Mouse (Mus musculus) MEL (cell line): ENCODE data around the gene Cmtm7. TPM values are rescaled to one million over a fixed set of nuclear protein-coding genes. Genes with fewer than 3 reads are reported as not detected.

Experiments used
- DNase-seq: peaks from one replicate; pipeline ENCODE4 v3.0.0; 2011; ENCODE audit warnings: low read depth, low spot score
- H3K27ac ChIP-seq: 2 replicates; pipeline ENCODE4 v1.5.1; 2012; ENCODE audit warnings: low read depth, mild to moderate bottlenecking, control low read depth, low read length, moderate library complexity; ENCODE audit not compliant: control insufficient read depth
- H3K27me3 ChIP-seq, 2 experiments: fragments of 150-350 bp in 1 of 2; sonication (generic) in 1 of 2; 2 replicates each; pipeline ENCODE4 v1.6.1; 2012; ENCODE audit warnings: low read length in 2 of 2, mild to moderate bottlenecking in 2 of 2, improper control_type of control experiment in 1 of 2, moderate library complexity in 1 of 2; ENCODE audit not compliant: insufficient read depth in 2 of 2, control insufficient read depth in 1 of 2
- H3K36me3 ChIP-seq, 2 experiments: 2 replicates each; pipeline ENCODE4 v1.6.1; 2012 to 2014; ENCODE audit warnings: low read length in 2 of 2, improper control_type of control experiment in 1 of 2, inconsistent platforms in 1 of 2, mild to moderate bottlenecking in 1 of 2; ENCODE audit not compliant: insufficient read depth in 2 of 2, control insufficient read depth in 1 of 2
- H3K4me1 ChIP-seq, 2 experiments: fragments of 150-350 bp in 1 of 2; sonication (generic) in 1 of 2; 2 replicates each; pipeline ENCODE4 v1.6.1; 2012; ENCODE audit warnings: low read length in 2 of 2, improper control_type of control experiment in 1 of 2, mild to moderate bottlenecking in 1 of 2; ENCODE audit not compliant: insufficient read depth in 2 of 2, control insufficient read depth in 1 of 2
- H3K4me3 ChIP-seq, 2 experiments: fragments of 150-350 bp in 1 of 2; sonication (generic) in 1 of 2; 2 replicates each; pipeline ENCODE4 v1.5.1; 2012; ENCODE audit warnings: low read depth in 2 of 2, low read length in 2 of 2, mild to moderate bottlenecking in 2 of 2, moderate library complexity in 2 of 2, control low read depth in 1 of 2, improper control_type of control experiment in 1 of 2; ENCODE audit not compliant: control insufficient read depth in 1 of 2, insufficient read depth in 1 of 2
- H3K79me2 ChIP-seq: 2 replicates; pipeline ENCODE4 v1.6.1; 2012; ENCODE audit warnings: mild to moderate bottlenecking, low read length, moderate library complexity; ENCODE audit not compliant: control insufficient read depth, poor library complexity, insufficient read depth
- H3K9ac ChIP-seq: 2 replicates; pipeline ENCODE4 v1.6.1; 2012; ENCODE audit warnings: low read depth, mild to moderate bottlenecking, control low read depth, low read length, moderate library complexity; ENCODE audit not compliant: control insufficient read depth, poor library complexity, severe bottlenecking
- H3K9me3 ChIP-seq: fragments of 150-350 bp; sonication (generic); replicated peaks from 2 replicates; pipeline ENCODE4 v1.6.1; 2012; ENCODE audit warnings: mild to moderate bottlenecking, low read length, improper control_type of control experiment, moderate library complexity; ENCODE audit not compliant: insufficient read depth
- CHD1 ChIP-seq: IDR thresholded peaks from 2 replicates; pipeline ENCODE4 v1.6.1; 2012; ENCODE audit warnings: low read depth, mild to moderate bottlenecking, inconsistent platforms, low read length, improper control_type of control experiment
- CTCF ChIP-seq, 3 experiments: IDR thresholded peaks in 2 of 3; conservative IDR thresholded peaks in 1 of 3; 2 replicates each; pipeline ENCODE4 v1.5.1; 2011 to 2012; ENCODE audit warnings: low read length in 3 of 3, low read depth in 2 of 3, mild to moderate bottlenecking in 2 of 3, improper control_type of control experiment in 1 of 3, inconsistent platforms in 1 of 3, mixed read lengths in 1 of 3, moderate library complexity in 1 of 3; ENCODE audit not compliant: control insufficient read depth in 1 of 3, insufficient read depth in 1 of 3, poor library complexity in 1 of 3, severe bottlenecking in 1 of 3
- ELF1 ChIP-seq: IDR thresholded peaks from 2 replicates; pipeline ENCODE4 v1.6.1; 2014; ENCODE audit warnings: low read depth, mild to moderate bottlenecking, inconsistent platforms, low read length, improper control_type of control experiment, moderate library complexity
- ETS1 ChIP-seq: IDR thresholded peaks from 2 replicates; pipeline ENCODE4 v1.6.1; 2012; ENCODE audit warnings: low read depth, mild to moderate bottlenecking, inconsistent platforms, low read length, improper control_type of control experiment, moderate library complexity
- HCFC1 ChIP-seq: IDR thresholded peaks from 2 replicates; pipeline ENCODE4 v1.6.1; 2012; ENCODE audit warnings: low read depth, mild to moderate bottlenecking, inconsistent platforms, low read length, improper control_type of control experiment, moderate library complexity
- MXI1 ChIP-seq: IDR thresholded peaks from 2 replicates; pipeline ENCODE4 v1.6.1; 2011; ENCODE audit warnings: mild to moderate bottlenecking, low read depth, low read length, improper control_type of control experiment
- MYB ChIP-seq: IDR thresholded peaks from 2 replicates; pipeline ENCODE4 v1.6.1; 2011; ENCODE audit warnings: mild to moderate bottlenecking, low read depth, low read length, improper control_type of control experiment
- MYC ChIP-seq: IDR thresholded peaks from 2 replicates; pipeline ENCODE4 v1.6.1; 2011; ENCODE audit warnings: low read depth, mild to moderate bottlenecking, low read length, improper control_type of control experiment, moderate library complexity
- NRF1 ChIP-seq: IDR thresholded peaks from 2 replicates; pipeline ENCODE4 v1.6.1; 2014; ENCODE audit warnings: low read depth, mild to moderate bottlenecking, inconsistent platforms, low read length, improper control_type of control experiment, moderate library complexity; ENCODE audit not compliant: poor library complexity, insufficient read depth, severe bottlenecking
- POLR2A ChIP-seq, 2 experiments: IDR thresholded peaks; 2 replicates each; pipeline ENCODE4 v1.6.1; 2011 to 2012; ENCODE audit warnings: low read length in 2 of 2, mild to moderate bottlenecking in 2 of 2, control low read depth in 1 of 2, improper control_type of control experiment in 1 of 2, low read depth in 1 of 2, moderate library complexity in 1 of 2; ENCODE audit not compliant: control insufficient read depth in 1 of 2, insufficient read depth in 1 of 2, poor library complexity in 1 of 2
- POLR2AphosphoS2 ChIP-seq: IDR thresholded peaks from 2 replicates; pipeline ENCODE4 v1.6.1; 2011; ENCODE audit warnings: low read length, improper control_type of control experiment
- POLR2AphosphoS5 ChIP-seq: IDR thresholded peaks from 2 replicates; pipeline ENCODE4 v1.6.1; 2012; ENCODE audit warnings: low read depth, borderline replicate concordance, mild to moderate bottlenecking, inconsistent platforms, low read length, moderate library complexity, mixed read lengths
- RAD21 ChIP-seq: IDR thresholded peaks from 2 replicates; pipeline ENCODE4 v1.6.1; 2011; ENCODE audit warnings: mild to moderate bottlenecking, low read depth, low read length, improper control_type of control experiment
- RCOR1 ChIP-seq: IDR thresholded peaks from 2 replicates; pipeline ENCODE4 v1.6.1; 2012; ENCODE audit warnings: low read depth, mild to moderate bottlenecking, inconsistent platforms, low read length, improper control_type of control experiment
- SIN3A ChIP-seq: IDR thresholded peaks from 2 replicates; pipeline ENCODE4 v1.6.1; 2012; ENCODE audit warnings: low read length, improper control_type of control experiment, inconsistent platforms
- SMC3 ChIP-seq: IDR thresholded peaks from 2 replicates; pipeline ENCODE4 v1.6.1; 2011; ENCODE audit warnings: low read depth, low read length, improper control_type of control experiment
- ZKSCAN1 ChIP-seq: IDR thresholded peaks from 2 replicates; pipeline ENCODE4 v1.6.1; 2012; ENCODE audit warnings: low read depth, mild to moderate bottlenecking, inconsistent platforms, low read length, improper control_type of control experiment, moderate library complexity
- polyA plus RNA-seq, 2 experiments: library from polyadenylated mRNA; stranded (reverse) in 1 of 2; unstranded in 1 of 2; fragments of >175 nt in 1 of 2; fragments of >200 nt in 1 of 2; gene quantifications; 2 replicates each; pipeline versions ENCODE4 v1.2.1 to v1.2.4; 2012; ENCODE audit warnings: low replicate concordance in 2 of 2, low read depth in 1 of 2; ENCODE audit not compliant: insufficient read length in 2 of 2, insufficient read depth in 1 of 2, missing spikeins in 1 of 2
- total RNA-seq: library from RNA; depleted of rRNA; stranded (reverse); fragments of 300-350 nt; gene quantifications from 2 replicates; pipeline ENCODE4 v1.2.3, GENCODE M21; 2012

Cmtm7 gene
- total and polyA plus RNA-seq, 3 experiments = 290 to 545 TPM; not detected in 1

- DNase-seq = no peak
- H3K27ac ChIP-seq = no peak overlapping the region
- peaks cover 0 to 44% of the 10 kb centered on the region in 2 experiments; a peak in 2 of 4 replicates for H3K36me3 ChIP-seq
- H3K4me3 ChIP-seq = no peak overlapping the region
- peaks cover 4% of the 10 kb centered on the region; the same call in 1 of the 2 replicates for H3K79me2 ChIP-seq
- no peaks in the 10 kb centered on the region for H3K4me1 ChIP-seq
- no peak for TF ChIP-seq POLR2AphosphoS2
- no peak for TF ChIP-seq NRF1
- TF ChIP-seq RAD21 = no peak
- no peak for TF ChIP-seq ELF1
- TF ChIP-seq POLR2AphosphoS5 = no peak
- TF ChIP-seq ZKSCAN1 = no peak
- no peak for TF ChIP-seq RCOR1
- TF ChIP-seq MYC = no peak
- TF ChIP-seq CTCF (IDR thresholded peaks at IDR 0.05 in 2 of 3, conservative IDR thresholded peaks at IDR 0.05 in 1 of 3; ENCODE audit: control insufficient read depth in 1 of 3, insufficient read depth in 1 of 3, low read depth in 2 of 3, low read length in 3 of 3, poor library complexity in 1 of 3, severe bottlenecking in 1 of 3) = no peak
- no peak for TF ChIP-seq CHD1
- no peak for TF ChIP-seq SIN3A
- TF ChIP-seq, all 39 proteins: peak for 0
- Histone ChIP-seq H3K9ac (no peak overlapping the region), H3K9me3 (no peaks in the 10 kb centered on the region), H3K27me3 (no peaks in the 10 kb centered on the region)
Observed at GRCm38 (mm10) chr9:114761848-114762247, 19.8 kb downstream of the Cmtm7 start.

GRCm38 (mm10) chr9:114760353-114760752 lies 21.3 kb downstream of the Cmtm7 start:
- TF ChIP-seq POLR2A (IDR thresholded peaks at IDR 0.05; ENCODE audit: control insufficient read depth in 1 of 2, insufficient read depth in 1 of 2, low read depth in 1 of 2, low read length in 2 of 2, poor library complexity in 1 of 2) (peak in 1 of 2 experiments; percentile 18; a peak in 1 of 4 replicates), MYB (no peak)
- H3K79me2 ChIP-seq = no peaks in the 10 kb centered on the region; the same call in 1 of the 2 replicates
- peaks cover 0 to 43% of the 10 kb centered on the region in 2 experiments; a peak in 2 of 4 replicates for H3K36me3 ChIP-seq
- H3K4me3 ChIP-seq = no peak overlapping the region
- no peaks in the 10 kb centered on the region for H3K4me1 ChIP-seq
- H3K27me3 ChIP-seq = no peaks in the 10 kb centered on the region
- H3K9ac ChIP-seq = no peak overlapping the region
- no peak for DNase-seq
- H3K27ac ChIP-seq = no peak overlapping the region
- H3K9me3 ChIP-seq = no peaks in the 10 kb centered on the region

- Histone ChIP-seq H3K36me3 (peaks cover 0 to 43% of the 10 kb centered on the region in 2 experiments; a peak in 2 of 4 replicates), H3K9me3 (no peaks in the 10 kb centered on the region), H3K27me3 (no peaks in the 10 kb centered on the region), H3K4me1 (no peaks in the 10 kb centered on the region), H3K79me2 (no peaks in the 10 kb centered on the region; the same call in 1 of the 2 replicates), H3K9ac (no peak overlapping the region), H3K27ac (no peak overlapping the region), H3K4me3 (no peak overlapping the region)
- no peak for DNase-seq
- TF ChIP-seq HCFC1 (no peak), POLR2AphosphoS2 (no peak), ETS1 (no peak), RAD21 (no peak), SMC3 (no peak), MXI1 (no peak), MYB (no peak)
Observed at GRCm38 (mm10) chr9:114759886-114760285, 21.8 kb downstream of the Cmtm7 start.
